Mouse (Mus musculus) heart, adult 2 months (tissue): Measurements from ENCODE around the gene Fam198a.

ENCODE experiments used
- CTCF ChIP-seq: fragments of 200-600 bp; IDR thresholded peaks from 2 replicates; pipeline ENCODE4 v1.8.1; 2022; ENCODE audit warnings: antibody characterized with exemption, mild to moderate bottlenecking, moderate library complexity
- POLR2A ChIP-seq: fragments of 200-500 bp; IDR thresholded peaks from 2 replicates; pipeline ENCODE4 v1.6.1; 2011; ENCODE audit warnings: mild to moderate bottlenecking, low read depth, low read length, control low read depth; ENCODE audit not compliant: insufficient read depth

DNA sequence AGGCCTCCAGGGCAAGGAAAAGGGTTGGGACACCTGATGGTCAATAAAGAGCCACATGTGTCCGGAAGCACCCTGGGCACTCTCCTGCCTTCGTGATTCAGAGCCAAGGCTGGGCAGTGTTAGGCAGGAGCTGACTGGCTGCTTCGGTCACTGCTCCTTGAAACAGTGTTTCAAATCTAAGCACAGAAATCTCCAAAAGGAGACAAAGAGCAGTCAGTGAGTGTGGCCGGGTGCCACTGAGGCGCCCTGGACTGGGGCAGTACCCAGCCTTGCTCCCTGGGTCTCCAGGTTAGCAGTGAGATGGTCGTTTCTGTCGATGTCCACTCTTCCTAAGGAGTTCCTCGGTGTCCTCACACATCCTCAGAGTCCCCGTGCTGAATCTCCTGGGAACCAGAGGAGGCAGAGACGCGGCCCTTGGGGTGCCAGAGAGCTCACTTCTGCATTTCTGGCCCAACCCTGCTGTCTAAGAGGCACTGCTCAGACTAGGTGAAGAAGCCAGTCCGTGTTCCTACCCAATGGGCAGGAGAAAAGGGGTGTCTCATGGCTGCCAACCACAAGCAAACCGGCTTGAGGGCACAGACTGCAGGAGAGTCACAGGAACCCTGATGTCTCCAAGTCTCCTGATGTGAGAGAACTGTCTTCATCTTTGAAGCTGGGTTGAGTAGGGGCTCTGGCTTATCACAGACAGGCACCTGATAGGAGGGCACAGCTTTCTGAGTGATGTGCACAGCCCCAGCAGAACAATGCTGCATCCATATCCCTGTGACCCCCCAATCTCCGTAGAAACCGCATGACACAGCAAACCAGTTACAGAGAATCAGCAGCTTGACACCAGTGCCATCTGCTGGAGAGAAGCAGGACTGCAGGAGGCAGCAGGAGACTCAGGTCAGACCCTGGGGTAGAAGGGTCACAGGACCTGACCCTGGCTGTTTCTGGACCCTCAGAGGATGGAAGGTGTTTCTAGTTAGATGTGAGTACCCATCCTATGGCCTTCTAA, 34.0 kb downstream of the Fam198a start:
- TF ChIP-seq POLR2A = no peak
- TF ChIP-seq CTCF = no peak
